ENCODE assay signal across 8 mouse cellular contexts in genomic region chr2:92370821-92371805, GRCm38 (mm10). TPM values are rescaled to one million over a fixed set of nuclear protein-coding genes. Genes with fewer than 3 reads are reported as not detected.
DNase-seq lines count a peak whose midpoint lies in the region; ATAC-seq and TF ChIP-seq lines count a peak whose summit lies in the region.

No protein-coding gene starts in this region.

- H3K4me1 ChIP-seq in bone marrow macrophage, adult 2 months (ENCODE audit: control insufficient read depth, insufficient read depth, low read length): peaks cover 2% of the 10 kb centered on the region; the same call in 1 of the 2 replicates
- H3K4me1 ChIP-seq in heart, embryonic 15.5 days (replicated peaks): peaks cover 32% of the 10 kb centered on the region
- H3K4me1 ChIP-seq in midbrain, embryonic 12.5 days: peaks cover 55% of the 10 kb centered on the region

- H3K27ac ChIP-seq in bone marrow macrophage, adult 2 months (ENCODE audit: insufficient read depth, low read depth, low read length): no peak overlapping the region
- H3K27ac ChIP-seq in heart, embryonic 15.5 days: peak overlapping the region; percentile 3; the same call in 1 of the 2 replicates
- peak overlapping the region; percentile 75 for H3K27ac ChIP-seq in midbrain, embryonic 12.5 days (replicated peaks)

- H3K27me3 ChIP-seq in heart, embryonic 15.5 days: peaks cover 56% of the 10 kb centered on the region
- peaks cover 26% of the 10 kb centered on the region for H3K27me3 ChIP-seq in midbrain, embryonic 12.5 days

- ATAC-seq in heart, embryonic 15.5 days (replicated peaks; ENCODE audit: insufficient number of reproducible peaks, insufficient read depth, low FRiP score, low read depth): no peak
- ATAC-seq in midbrain, embryonic 12.5 days (ENCODE audit: low FRiP score, low read depth): no peak

- no peak for TF ChIP-seq POLR2A in bone marrow macrophage, adult 2 months (IDR thresholded peaks at IDR 0.05; ENCODE audit: borderline replicate concordance, low read depth, low read length)

- WGBS in heart, embryonic 15.5 days: 5% methylated on average over 44 of the region's 45 CpGs
- WGBS in midbrain, embryonic 12.5 days: 1% methylated on average over 45 of the region's 45 CpGs

- DNase-seq in frontal cortex, postnatal 10 days (ENCODE audit: low spot score in 2 of 2): peak; percentile 14 to 18
- DNase-seq in frontal cortex, postnatal 14 days (ENCODE audit: low spot score in 2 of 2): no peak
- peak; percentile 93 to 96 for DNase-seq in kidney, postnatal 4 days
- peak; percentile 66 for DNase-seq in thymus, postnatal 4 days
- DNase-seq in T-cell, adult 2 months (ENCODE audit: low spot score): no peak

- no peak for TF ChIP-seq CTCF in bone marrow macrophage, adult 2 months (IDR thresholded peaks at IDR 0.05; ENCODE audit: low read depth, low read length)

- no peaks in the 10 kb centered on the region for H3K9me3 ChIP-seq in heart, embryonic 15.5 days (replicated peaks)
- H3K9me3 ChIP-seq in midbrain, embryonic 12.5 days: no peaks in the 10 kb centered on the region

- H3K4me2 ChIP-seq in heart, embryonic 15.5 days: peak overlapping the region; percentile 75
- H3K4me2 ChIP-seq in midbrain, embryonic 12.5 days (replicated peaks): peak overlapping the region; percentile 56

- H3K4me3 ChIP-seq in bone marrow macrophage, adult 2 months (ENCODE audit: insufficient read depth, low read length): peak overlapping the region; percentile 50
- peak overlapping the region; percentile 44 for H3K4me3 ChIP-seq in heart, embryonic 15.5 days
- peak overlapping the region; percentile 32 for H3K4me3 ChIP-seq in midbrain, embryonic 12.5 days

- no peaks in the 10 kb centered on the region for H3K36me3 ChIP-seq in heart, embryonic 15.5 days
- H3K36me3 ChIP-seq in midbrain, embryonic 12.5 days: no peaks in the 10 kb centered on the region

- H3K9ac ChIP-seq in heart, embryonic 15.5 days: peak overlapping the region; percentile 8; the same call in 1 of the 2 replicates
- peak overlapping the region; percentile 50 for H3K9ac ChIP-seq in midbrain, embryonic 12.5 days (replicated peaks)

RNA-seq across cellular contexts. Expression of gene Pex16, which starts 3.4 kb away (rescaled TPM):
- polyA plus RNA-seq in bone marrow macrophage, adult 2 months (2012; ENCODE audit: insufficient read depth, insufficient read length, missing spikeins): 14.3 and 17.7 TPM in 2 replicates
- polyA plus RNA-seq in heart, embryonic 15.5 days (2015; fragmentation: Nextera tagmentation; extraction: Ambion mirVana): 14.8 and 19.0 TPM in 2 replicates
- 26.1 and 27.2 TPM in 2 replicates for polyA plus RNA-seq in midbrain, embryonic 12.5 days (2016; fragmentation: Nextera tagmentation; extraction: Ambion mirVana)

RNA-seq across cellular contexts. Expression of gene Large2, which starts 3.6 kb away (rescaled TPM):
- not detected in 2 replicates for polyA plus RNA-seq in bone marrow macrophage, adult 2 months (2012; ENCODE audit: insufficient read depth, insufficient read length, missing spikeins)
- 1.6 and 3.4 TPM in 2 replicates for polyA plus RNA-seq in heart, embryonic 15.5 days (2015; fragmentation: Nextera tagmentation; extraction: Ambion mirVana)
- polyA plus RNA-seq in midbrain, embryonic 12.5 days (2016; fragmentation: Nextera tagmentation; extraction: Ambion mirVana): 4.7 and 7.4 TPM in 2 replicates

RNA-seq across cellular contexts. Expression of gene 1700029I15Rik, which starts 11.2 kb away (rescaled TPM):
- polyA plus RNA-seq in bone marrow macrophage, adult 2 months (2012; ENCODE audit: insufficient read depth, insufficient read length, missing spikeins): 1.1 and 1.7 TPM in 2 replicates
- polyA plus RNA-seq in heart, embryonic 15.5 days (2015; fragmentation: Nextera tagmentation; extraction: Ambion mirVana): 1.2 and 1.7 TPM in 2 replicates
- polyA plus RNA-seq in midbrain, embryonic 12.5 days (2016; fragmentation: Nextera tagmentation; extraction: Ambion mirVana): 7.4 TPM in 2 replicates

RNA-seq across cellular contexts. Expression of gene Mapk8ip1, which starts 29.9 kb away (rescaled TPM):
- polyA plus RNA-seq in bone marrow macrophage, adult 2 months (2012; ENCODE audit: insufficient read depth, insufficient read length, missing spikeins): 0.25 TPM in 1 of 2 replicates, not detected in the other
- 5.7 and 9.7 TPM in 2 replicates for polyA plus RNA-seq in heart, embryonic 15.5 days (2015; fragmentation: Nextera tagmentation; extraction: Ambion mirVana)
- 105 and 112 TPM in 2 replicates for polyA plus RNA-seq in midbrain, embryonic 12.5 days (2016; fragmentation: Nextera tagmentation; extraction: Ambion mirVana)

Comparison
In these comparisons a context has a peak if more than half of its experiments do, and no peak if none do; other contexts are left out.
1. DNase-seq: peak in frontal cortex, postnatal 10 days (2 of 2), kidney, postnatal 4 days (2 of 2) and thymus, postnatal 4 days (single experiment); none in frontal cortex, postnatal 14 days (0 of 2) and T-cell, adult 2 months (single experiment).
2. Peak in every context shown above with its lines, with median percentiles within 50 percentile points of each other: H3K4me3 ChIP-seq.